Mouse (Mus musculus) MEL (cell line): ENCODE results near the gene Neu2. TPM values are rescaled to one million over a fixed set of nuclear protein-coding genes. Genes with fewer than 3 reads are reported as not detected.

Experiments
- DNase-seq: peaks from one replicate; pipeline ENCODE4 v3.0.0; 2011; ENCODE audit warnings: low read depth, low spot score
- H3K27ac ChIP-seq: 2 replicates; pipeline ENCODE4 v1.5.1; 2012; ENCODE audit warnings: low read depth, mild to moderate bottlenecking, control low read depth, low read length, moderate library complexity; ENCODE audit not compliant: control insufficient read depth
- H3K27me3 ChIP-seq, 2 experiments: fragments of 150-350 bp in 1 of 2; sonication (generic) in 1 of 2; 2 replicates each; pipeline ENCODE4 v1.6.1; 2012; ENCODE audit warnings: low read length in 2 of 2, mild to moderate bottlenecking in 2 of 2, improper control_type of control experiment in 1 of 2, moderate library complexity in 1 of 2; ENCODE audit not compliant: insufficient read depth in 2 of 2, control insufficient read depth in 1 of 2
- H3K36me3 ChIP-seq, 2 experiments: 2 replicates each; pipeline ENCODE4 v1.6.1; 2012 to 2014; ENCODE audit warnings: low read length in 2 of 2, improper control_type of control experiment in 1 of 2, inconsistent platforms in 1 of 2, mild to moderate bottlenecking in 1 of 2; ENCODE audit not compliant: insufficient read depth in 2 of 2, control insufficient read depth in 1 of 2
- H3K4me1 ChIP-seq, 2 experiments: fragments of 150-350 bp in 1 of 2; sonication (generic) in 1 of 2; 2 replicates each; pipeline ENCODE4 v1.6.1; 2012; ENCODE audit warnings: low read length in 2 of 2, improper control_type of control experiment in 1 of 2, mild to moderate bottlenecking in 1 of 2; ENCODE audit not compliant: insufficient read depth in 2 of 2, control insufficient read depth in 1 of 2
- H3K4me3 ChIP-seq, 2 experiments: fragments of 150-350 bp in 1 of 2; sonication (generic) in 1 of 2; 2 replicates each; pipeline ENCODE4 v1.5.1; 2012; ENCODE audit warnings: low read depth in 2 of 2, low read length in 2 of 2, mild to moderate bottlenecking in 2 of 2, moderate library complexity in 2 of 2, control low read depth in 1 of 2, improper control_type of control experiment in 1 of 2; ENCODE audit not compliant: control insufficient read depth in 1 of 2, insufficient read depth in 1 of 2
- H3K79me2 ChIP-seq: 2 replicates; pipeline ENCODE4 v1.6.1; 2012; ENCODE audit warnings: mild to moderate bottlenecking, low read length, moderate library complexity; ENCODE audit not compliant: control insufficient read depth, poor library complexity, insufficient read depth
- H3K9ac ChIP-seq: 2 replicates; pipeline ENCODE4 v1.6.1; 2012; ENCODE audit warnings: low read depth, mild to moderate bottlenecking, control low read depth, low read length, moderate library complexity; ENCODE audit not compliant: control insufficient read depth, poor library complexity, severe bottlenecking
- H3K9me3 ChIP-seq: fragments of 150-350 bp; sonication (generic); replicated peaks from 2 replicates; pipeline ENCODE4 v1.6.1; 2012; ENCODE audit warnings: mild to moderate bottlenecking, low read length, improper control_type of control experiment, moderate library complexity; ENCODE audit not compliant: insufficient read depth
- BHLHE40 ChIP-seq: IDR thresholded peaks from 2 replicates; pipeline ENCODE4 v1.6.1; 2012; ENCODE audit warnings: low read depth, mild to moderate bottlenecking, inconsistent platforms, low read length, improper control_type of control experiment, borderline replicate concordance
- CHD1 ChIP-seq: IDR thresholded peaks from 2 replicates; pipeline ENCODE4 v1.6.1; 2012; ENCODE audit warnings: low read depth, mild to moderate bottlenecking, inconsistent platforms, low read length, improper control_type of control experiment
- CTCF ChIP-seq, 3 experiments: IDR thresholded peaks in 2 of 3; conservative IDR thresholded peaks in 1 of 3; 2 replicates each; pipeline ENCODE4 v1.5.1; 2011 to 2012; ENCODE audit warnings: low read length in 3 of 3, low read depth in 2 of 3, mild to moderate bottlenecking in 2 of 3, improper control_type of control experiment in 1 of 3, inconsistent platforms in 1 of 3, mixed read lengths in 1 of 3, moderate library complexity in 1 of 3; ENCODE audit not compliant: control insufficient read depth in 1 of 3, insufficient read depth in 1 of 3, poor library complexity in 1 of 3, severe bottlenecking in 1 of 3
- E2F4 ChIP-seq: IDR thresholded peaks from 2 replicates; pipeline ENCODE4 v1.6.1; 2011; ENCODE audit warnings: low read depth, low read length, improper control_type of control experiment, borderline replicate concordance
- ELF1 ChIP-seq: IDR thresholded peaks from 2 replicates; pipeline ENCODE4 v1.6.1; 2014; ENCODE audit warnings: low read depth, mild to moderate bottlenecking, inconsistent platforms, low read length, improper control_type of control experiment, moderate library complexity
- EP300 ChIP-seq, 2 experiments: IDR thresholded peaks; 2 replicates each; pipeline ENCODE4 v1.6.1; 2011; ENCODE audit warnings: improper control_type of control experiment in 2 of 2, low read length in 2 of 2, low read depth in 1 of 2, mild to moderate bottlenecking in 1 of 2
- ETS1 ChIP-seq: IDR thresholded peaks from 2 replicates; pipeline ENCODE4 v1.6.1; 2012; ENCODE audit warnings: low read depth, mild to moderate bottlenecking, inconsistent platforms, low read length, improper control_type of control experiment, moderate library complexity
- GABPA ChIP-seq: IDR thresholded peaks from 2 replicates; pipeline ENCODE4 v1.6.1; 2012; ENCODE audit warnings: low read depth, mild to moderate bottlenecking, inconsistent platforms, low read length, improper control_type of control experiment, moderate library complexity
- GATA1 ChIP-seq: IDR thresholded peaks from 2 replicates; pipeline ENCODE4 v1.6.1; 2011; ENCODE audit warnings: low read depth, low read length, improper control_type of control experiment
- HCFC1 ChIP-seq: IDR thresholded peaks from 2 replicates; pipeline ENCODE4 v1.6.1; 2012; ENCODE audit warnings: low read depth, mild to moderate bottlenecking, inconsistent platforms, low read length, improper control_type of control experiment, moderate library complexity
- JUND ChIP-seq: IDR thresholded peaks from 2 replicates; pipeline ENCODE4 v1.6.1; 2011; ENCODE audit warnings: low read depth, mild to moderate bottlenecking, improper control_type of control experiment, low read length
- KAT2A ChIP-seq: conservative IDR thresholded peaks from 2 replicates; pipeline ENCODE4 v1.6.1; 2012; ENCODE audit warnings: low read depth, low read length, improper control_type of control experiment, inconsistent platforms
- MAFK ChIP-seq: IDR thresholded peaks from 2 replicates; pipeline ENCODE4 v1.6.1; 2011; ENCODE audit warnings: low read depth, mild to moderate bottlenecking, low read length, improper control_type of control experiment, borderline replicate concordance
- MAX ChIP-seq: IDR thresholded peaks from 2 replicates; pipeline ENCODE4 v1.6.1; 2011; ENCODE audit warnings: low read length, improper control_type of control experiment
- MAZ ChIP-seq: IDR thresholded peaks from 2 replicates; pipeline ENCODE4 v1.6.1; 2012; ENCODE audit warnings: low read depth, mild to moderate bottlenecking, inconsistent platforms, low read length, improper control_type of control experiment
- MYB ChIP-seq: IDR thresholded peaks from 2 replicates; pipeline ENCODE4 v1.6.1; 2011; ENCODE audit warnings: mild to moderate bottlenecking, low read depth, low read length, improper control_type of control experiment
- MYC ChIP-seq: IDR thresholded peaks from 2 replicates; pipeline ENCODE4 v1.6.1; 2011; ENCODE audit warnings: low read depth, mild to moderate bottlenecking, low read length, improper control_type of control experiment, moderate library complexity
- NELFE ChIP-seq: IDR thresholded peaks from 2 replicates; pipeline ENCODE4 v1.6.1; 2011; ENCODE audit warnings: low read depth, low read length, improper control_type of control experiment
- POLR2A ChIP-seq, 2 experiments: IDR thresholded peaks; 2 replicates each; pipeline ENCODE4 v1.6.1; 2011 to 2012; ENCODE audit warnings: low read length in 2 of 2, mild to moderate bottlenecking in 2 of 2, control low read depth in 1 of 2, improper control_type of control experiment in 1 of 2, low read depth in 1 of 2, moderate library complexity in 1 of 2; ENCODE audit not compliant: control insufficient read depth in 1 of 2, insufficient read depth in 1 of 2, poor library complexity in 1 of 2
- POLR2AphosphoS2 ChIP-seq: IDR thresholded peaks from 2 replicates; pipeline ENCODE4 v1.6.1; 2011; ENCODE audit warnings: low read length, improper control_type of control experiment
- POLR2AphosphoS5 ChIP-seq: IDR thresholded peaks from 2 replicates; pipeline ENCODE4 v1.6.1; 2012; ENCODE audit warnings: low read depth, borderline replicate concordance, mild to moderate bottlenecking, inconsistent platforms, low read length, moderate library complexity, mixed read lengths
- SIN3A ChIP-seq: IDR thresholded peaks from 2 replicates; pipeline ENCODE4 v1.6.1; 2012; ENCODE audit warnings: low read length, improper control_type of control experiment, inconsistent platforms
- TAL1 ChIP-seq: IDR thresholded peaks from 2 replicates; pipeline ENCODE4 v1.6.1; 2012; ENCODE audit warnings: mild to moderate bottlenecking, inconsistent platforms, low read length, moderate library complexity, mixed read lengths
- TBP ChIP-seq: IDR thresholded peaks from 2 replicates; pipeline ENCODE4 v1.8.0; 2011; ENCODE audit warnings: low read depth, low read length, improper control_type of control experiment
- TCF12 ChIP-seq: IDR thresholded peaks from 2 replicates; pipeline ENCODE4 v1.6.1; 2014; ENCODE audit warnings: low read depth, mild to moderate bottlenecking, inconsistent platforms, low read length, improper control_type of control experiment, moderate library complexity
- UBTF ChIP-seq: IDR thresholded peaks from 2 replicates; pipeline ENCODE4 v1.6.1; 2012; ENCODE audit warnings: low read depth, mild to moderate bottlenecking, inconsistent platforms, low read length, improper control_type of control experiment, moderate library complexity, borderline replicate concordance; ENCODE audit not compliant: insufficient read depth
- USF1 ChIP-seq: IDR thresholded peaks from 2 replicates; pipeline ENCODE4 v1.6.1; 2014; ENCODE audit warnings: low read depth, mild to moderate bottlenecking, inconsistent platforms, low read length, improper control_type of control experiment, moderate library complexity
- USF2 ChIP-seq, 2 experiments: IDR thresholded peaks; 2 replicates each; pipeline ENCODE4 v1.6.1; 2011 to 2012; ENCODE audit warnings: improper control_type of control experiment in 2 of 2, low read length in 2 of 2, borderline replicate concordance in 1 of 2, inconsistent platforms in 1 of 2, low read depth in 1 of 2, mild to moderate bottlenecking in 1 of 2; ENCODE audit not compliant: insufficient read depth in 1 of 2
- ZC3H11A ChIP-seq: IDR thresholded peaks from 2 replicates; pipeline ENCODE4 v1.6.1; 2012; ENCODE audit warnings: low read depth, mild to moderate bottlenecking, inconsistent platforms, low read length, improper control_type of control experiment
- ZKSCAN1 ChIP-seq: IDR thresholded peaks from 2 replicates; pipeline ENCODE4 v1.6.1; 2012; ENCODE audit warnings: low read depth, mild to moderate bottlenecking, inconsistent platforms, low read length, improper control_type of control experiment, moderate library complexity
- ZMIZ1 ChIP-seq: IDR thresholded peaks from 2 replicates; pipeline ENCODE4 v1.6.1; 2012; ENCODE audit warnings: low read depth, mild to moderate bottlenecking, inconsistent platforms, low read length, improper control_type of control experiment, moderate library complexity
- ZNF384 ChIP-seq: IDR thresholded peaks from 2 replicates; pipeline ENCODE4 v1.6.1; 2012; ENCODE audit warnings: low read depth, mild to moderate bottlenecking, inconsistent platforms, low read length, improper control_type of control experiment
- polyA plus RNA-seq, 2 experiments: library from polyadenylated mRNA; stranded (reverse) in 1 of 2; unstranded in 1 of 2; fragments of >175 nt in 1 of 2; fragments of >200 nt in 1 of 2; gene quantifications; 2 replicates each; pipeline versions ENCODE4 v1.2.1 to v1.2.4; 2012; ENCODE audit warnings: low replicate concordance in 2 of 2, low read depth in 1 of 2; ENCODE audit not compliant: insufficient read length in 2 of 2, insufficient read depth in 1 of 2, missing spikeins in 1 of 2
- total RNA-seq: library from RNA; depleted of rRNA; stranded (reverse); fragments of 300-350 nt; gene quantifications from 2 replicates; pipeline ENCODE4 v1.2.3, GENCODE M21; 2012

The Neu2 gene
- total and polyA plus RNA-seq, 3 experiments, result not detected

DNA sequence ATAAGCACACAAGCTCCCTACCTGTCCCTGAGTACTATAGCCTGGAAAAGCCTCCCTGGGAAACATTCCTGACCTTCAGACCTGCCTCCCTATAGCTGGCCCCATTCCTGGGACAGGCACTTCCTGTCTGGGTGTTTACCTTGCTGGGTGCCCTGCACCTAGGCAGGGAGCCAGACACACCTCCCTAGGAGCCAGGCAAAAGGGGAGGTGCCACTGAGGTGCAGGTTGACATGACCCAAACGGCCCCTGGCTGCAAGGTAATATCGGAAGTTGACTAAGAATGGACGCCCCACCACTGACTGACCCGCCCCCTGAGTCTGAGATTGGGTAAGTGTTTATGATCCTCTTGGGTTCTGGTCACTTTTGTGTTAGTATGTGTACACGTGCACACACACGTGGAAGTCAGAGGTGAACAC is 64.1 kb downstream of the Neu2 start, which contains the start of gene Ngef:
Gene Ngef (minus strand): TSS at position 71 of the 416 bp plus-strand sequence.
- Histone ChIP-seq H3K9ac (no peak within 1 kb of the TSS), H3K4me3 (no peak within 1 kb of the TSS), H3K9me3 (no peaks in the 10 kb centered on the region)
- TF ChIP-seq GATA1 (no peak), ELF1 (no peak), UBTF (no peak), GABPA (no peak), E2F4 (no peak), CTCF (IDR thresholded peaks at IDR 0.05 in 2 of 3, conservative IDR thresholded peaks at IDR 0.05 in 1 of 3; ENCODE audit: control insufficient read depth in 1 of 3, insufficient read depth in 1 of 3, low read depth in 2 of 3, low read length in 3 of 3, poor library complexity in 1 of 3, severe bottlenecking in 1 of 3) (no peak), MAX (no peak), TBP (no peak), POLR2AphosphoS2 (no peak), SIN3A (no peak), POLR2AphosphoS5 (no peak), USF1 (no peak), JUND (no peak), NELFE (no peak), KAT2A (no peak), POLR2A (IDR thresholded peaks at IDR 0.05; ENCODE audit: control insufficient read depth in 1 of 2, insufficient read depth in 1 of 2, low read depth in 1 of 2, low read length in 2 of 2, poor library complexity in 1 of 2) (no peak), MAFK (no peak), ZC3H11A (no peak), TAL1 (no peak)
- TF ChIP-seq, all 39 proteins: peak for 0
- H3K79me2 ChIP-seq, result no peaks in the 10 kb centered on the region
- H3K36me3 ChIP-seq, result no peaks in the 10 kb centered on the region
- H3K4me1 ChIP-seq, result no peaks in the 10 kb centered on the region
- DNase-seq, result no peak
- no peak within 1 kb of the TSS for H3K27ac ChIP-seq
- peaks cover 0 to 6% of the 10 kb centered on the region in 2 experiments; a peak in 2 of 4 replicates for H3K27me3 ChIP-seq

GRCm38 (mm10) chr1:87574353-87574752 is 64.7 kb downstream of the Neu2 start:
- no peak for DNase-seq
- no peak overlapping the region for H3K27ac ChIP-seq
- H3K4me3 ChIP-seq, result no peak overlapping the region
- H3K27me3 ChIP-seq, result peaks cover 0 to 6% of the 10 kb centered on the region in 2 experiments; a peak in 2 of 4 replicates
- H3K9me3 ChIP-seq, result no peaks in the 10 kb centered on the region
- H3K4me1 ChIP-seq, result no peaks in the 10 kb centered on the region
- H3K79me2 ChIP-seq, result no peaks in the 10 kb centered on the region
- no peak overlapping the region for H3K9ac ChIP-seq
- no peaks in the 10 kb centered on the region for H3K36me3 ChIP-seq
- TF ChIP-seq EP300 (IDR thresholded peaks at IDR 0.05; ENCODE audit: low read depth in 1 of 2, low read length in 2 of 2) (no peak), USF2 (IDR thresholded peaks at IDR 0.05; ENCODE audit: borderline replicate concordance in 1 of 2, insufficient read depth in 1 of 2, low read depth in 1 of 2, low read length in 2 of 2) (no peak), POLR2AphosphoS2 (no peak), BHLHE40 (no peak), ZMIZ1 (no peak), ETS1 (no peak), ZNF384 (no peak), TCF12 (no peak), MYB (no peak), ZKSCAN1 (no peak), USF1 (no peak), POLR2AphosphoS5 (no peak), TAL1 (no peak), CHD1 (no peak), MAZ (no peak), HCFC1 (no peak), MYC (no peak), MAX (no peak), NELFE (no peak)
